Mouse (Mus musculus) embryonic facial prominence, embryonic 14.5 days (tissue): ENCODE data around the gene Smco4. TPM values are rescaled to one million over a fixed set of nuclear protein-coding genes. Genes with fewer than 3 reads are reported as not detected.

Experiments used
- ATAC-seq: fragments of 200-750 bp; cut with Nextera tagmentation; 2 replicates; pipeline ENCODE4 v1.8.0; 2017; ENCODE audit warnings: low read depth, moderate number of reproducible peaks, moderate TSS enrichment
- DNase-seq: peaks from one replicate; pipeline ENCODE4 v3.0.0-alpha.2; 2015; ENCODE audit warnings: low spot score
- H3K27ac ChIP-seq: fragments of 300-500 bp; sonication (generic); replicated peaks from 2 replicates; pipeline ENCODE4 v1.5.1; 2014; ENCODE audit warnings: low read depth, mild to moderate bottlenecking, low read length, moderate library complexity
- H3K27me3 ChIP-seq: fragments of 300-500 bp; sonication (generic); replicated peaks from 2 replicates; pipeline ENCODE4 v1.6.1; 2014; ENCODE audit warnings: low read length; ENCODE audit not compliant: control insufficient read depth, insufficient read depth
- H3K36me3 ChIP-seq: fragments of 300-500 bp; sonication (generic); 2 replicates; pipeline ENCODE4 v1.6.1; 2014; ENCODE audit warnings: low read length, mixed read lengths; ENCODE audit not compliant: control insufficient read depth, insufficient read depth
- H3K4me1 ChIP-seq: fragments of 300-500 bp; sonication (generic); 2 replicates; pipeline ENCODE4 v1.6.1; 2014; ENCODE audit warnings: antibody characterized with exemption, low read length; ENCODE audit not compliant: control insufficient read depth, insufficient read depth
- H3K4me2 ChIP-seq: fragments of 300-500 bp; sonication (generic); 2 replicates; pipeline ENCODE4 v1.6.1; 2014; ENCODE audit warnings: low read depth, mild to moderate bottlenecking, low read length, moderate library complexity, mixed read lengths
- H3K4me3 ChIP-seq: fragments of 300-500 bp; sonication (generic); 2 replicates; pipeline ENCODE4 v1.5.1; 2014; ENCODE audit warnings: low read depth, mild to moderate bottlenecking, low read length
- H3K9ac ChIP-seq: fragments of 300-500 bp; sonication (generic); 2 replicates; pipeline ENCODE4 v1.6.1; 2014; ENCODE audit warnings: low read depth, mild to moderate bottlenecking, low read length, moderate library complexity, mixed read lengths
- H3K9me3 ChIP-seq: fragments of 300-500 bp; sonication (generic); 2 replicates; pipeline ENCODE4 v1.6.1; 2016; ENCODE audit warnings: low read length; ENCODE audit not compliant: control insufficient read depth
- WGBS: fragments of 180-500 bp; shearing (Covaris S2); extraction: QIAGEN DNeasy Blood & Tissue Kit; methylation state at CpG from one replicate; pipeline ENCODE4 v1.1.7; 2014; 5-methylcytosine and 5-hydroxymethylcytosine counted together
- polyA plus RNA-seq: library from polyadenylated mRNA; unstranded; fragments of >200 nt; fragmentation: Nextera tagmentation; extraction: Ambion mirVana; gene quantifications from 2 replicates; pipeline ENCODE4 v1.2.1, GENCODE M21; 2014

Smco4 gene
- polyA plus RNA-seq, 1 experiment from 2014 or later = 7.3 TPM

DNA sequence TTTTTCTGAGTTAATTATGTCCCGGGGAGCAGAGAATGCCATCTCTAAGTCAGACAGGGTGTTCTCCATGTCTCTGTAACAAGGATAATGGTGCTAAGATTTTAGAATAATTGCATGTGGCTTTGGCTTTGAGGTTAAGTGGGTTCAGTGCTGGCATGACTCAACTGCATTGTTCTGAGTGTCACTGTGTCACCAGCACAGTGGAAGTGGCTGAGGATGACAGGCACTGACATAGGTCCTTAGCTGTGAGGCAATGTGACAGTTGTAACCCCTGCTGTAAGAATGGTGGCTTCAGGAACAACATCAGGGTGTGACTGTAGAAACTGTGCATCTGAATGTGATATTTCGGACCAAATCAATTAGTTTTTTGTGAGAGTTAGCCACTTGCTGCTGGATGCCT is 22.8 kb downstream of the Smco4 start:
- no peaks in the 10 kb centered on the region for H3K36me3 ChIP-seq
- no peaks in the 10 kb centered on the region for H3K27me3 ChIP-seq
- ATAC-seq (no peak), DNase-seq (no peak)
- H3K9ac ChIP-seq = no peak overlapping the region
- H3K4me3 ChIP-seq = no peak overlapping the region
- no peak overlapping the region for H3K4me2 ChIP-seq
- H3K4me1 ChIP-seq = peaks cover 8% of the 10 kb centered on the region
- H3K9me3 ChIP-seq = no peaks in the 10 kb centered on the region
- WGBS = 73% methylated on average over 2 of the region's 2 CpGs
- no peak overlapping the region for H3K27ac ChIP-seq

GRCm38 (mm10) chr9:15517979-15518378 is 24.7 kb downstream of the Smco4 start:
- WGBS = 59% methylated on average over 4 of the region's 4 CpGs
- no peaks in the 10 kb centered on the region for H3K36me3 ChIP-seq
- H3K4me1 ChIP-seq = peaks cover under 1% of the 10 kb centered on the region; the same call in 1 of the 2 replicates
- no peak overlapping the region for H3K4me3 ChIP-seq
- H3K27me3 ChIP-seq = no peaks in the 10 kb centered on the region
- H3K27ac ChIP-seq = no peak overlapping the region
- no peak overlapping the region for H3K4me2 ChIP-seq
- H3K9ac ChIP-seq = no peak overlapping the region
- no peak for ATAC-seq
- DNase-seq = no peak
- no peaks in the 10 kb centered on the region for H3K9me3 ChIP-seq

GRCm38 (mm10) chr9:15522348-15522747 is 29.1 kb downstream of the Smco4 start:
- Histone ChIP-seq H3K27me3 (no peaks in the 10 kb centered on the region), H3K4me2 (no peak overlapping the region), H3K4me1 (peaks cover 10% of the 10 kb centered on the region; the same call in 1 of the 2 replicates), H3K36me3 (no peaks in the 10 kb centered on the region), H3K9ac (no peak overlapping the region), H3K27ac (no peak overlapping the region), H3K4me3 (no peak overlapping the region), H3K9me3 (no peaks in the 10 kb centered on the region)
- ATAC-seq (no peak), DNase-seq (no peak)
- WGBS = 89% methylated on average over 10 of the region's 10 CpGs

DNA sequence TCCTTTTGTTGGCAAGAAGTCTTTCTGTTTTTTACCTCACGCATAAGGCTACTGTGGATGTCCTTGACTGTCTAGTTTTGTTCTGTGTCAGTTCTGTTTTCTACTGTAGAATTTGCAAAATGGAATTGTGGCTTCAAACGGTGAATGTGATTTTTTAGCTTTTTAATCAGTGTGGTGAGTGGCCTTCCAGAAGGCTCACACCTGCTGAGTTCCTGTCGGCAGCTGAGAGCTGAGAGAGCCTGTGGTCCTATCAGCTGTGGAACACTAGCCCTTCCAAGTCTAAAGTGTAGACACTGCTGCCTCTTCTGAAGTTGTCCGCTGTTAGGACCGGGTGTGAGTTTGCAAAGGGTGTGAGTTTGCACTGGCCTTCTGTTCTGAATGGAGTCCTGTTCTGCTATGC is 29.7 kb downstream of the Smco4 start:
- peak overlapping the region; percentile 31; the same call in 1 of the 2 replicates for H3K27ac ChIP-seq
- WGBS = 66% methylated on average over 5 of the region's 5 CpGs

DNA sequence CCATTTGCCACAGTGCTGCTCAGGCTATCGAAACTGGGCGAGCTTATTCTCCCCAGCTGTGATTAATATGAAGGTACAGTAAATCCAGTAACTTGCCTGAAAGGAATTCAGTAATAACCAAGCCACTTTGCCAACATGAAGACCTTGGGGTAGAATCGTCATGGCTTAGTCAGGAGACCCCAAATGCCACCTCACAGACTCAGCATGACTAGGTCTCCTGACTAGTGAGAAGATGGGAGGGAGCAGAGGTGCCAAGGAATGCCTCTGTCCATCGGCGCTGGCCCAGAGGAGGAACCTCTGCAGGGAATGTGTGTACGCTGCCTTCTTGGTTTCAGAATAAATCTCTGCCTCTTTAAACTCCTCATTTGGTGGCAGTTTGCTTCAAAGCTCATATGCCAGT is 30.4 kb downstream of the Smco4 start:
- 78% methylated on average over 6 of the region's 6 CpGs for WGBS
- Histone ChIP-seq H3K36me3 (no peaks in the 10 kb centered on the region), H3K4me1 (peaks cover 11% of the 10 kb centered on the region; the same call in 1 of the 2 replicates), H3K4me3 (no peak overlapping the region), H3K9ac (no peak overlapping the region), H3K27me3 (no peaks in the 10 kb centered on the region), H3K9me3 (no peaks in the 10 kb centered on the region), H3K4me2 (no peak overlapping the region), H3K27ac (no peak overlapping the region)
- ATAC-seq (no peak), DNase-seq (no peak)

More for the DNA sequence above, 29.7 kb downstream of the Smco4 start:
- no peaks in the 10 kb centered on the region for H3K27me3 ChIP-seq
- no peaks in the 10 kb centered on the region for H3K9me3 ChIP-seq
- no peak for DNase-seq
- no peaks in the 10 kb centered on the region for H3K36me3 ChIP-seq
- peaks cover 10% of the 10 kb centered on the region; the same call in 1 of the 2 replicates for H3K4me1 ChIP-seq
- no peak overlapping the region for H3K4me3 ChIP-seq
- no peak overlapping the region for H3K4me2 ChIP-seq
- no peak for ATAC-seq
- H3K9ac ChIP-seq = no peak overlapping the region

- H3K9ac ChIP-seq = no peak overlapping the region
- no peaks in the 10 kb centered on the region for H3K27me3 ChIP-seq
- ATAC-seq (no peak), DNase-seq (no peak)
- 47% methylated on average over 8 of the region's 8 CpGs for WGBS
- H3K4me3 ChIP-seq = no peak overlapping the region
- no peaks in the 10 kb centered on the region for H3K36me3 ChIP-seq
- no peak overlapping the region for H3K27ac ChIP-seq
- H3K4me2 ChIP-seq = no peak overlapping the region
- H3K4me1 ChIP-seq = peaks cover 19% of the 10 kb centered on the region; the same call in 1 of the 2 replicates
- no peaks in the 10 kb centered on the region for H3K9me3 ChIP-seq
Measured at GRCm38 (mm10) chr9:15525246-15525645, 32.0 kb downstream of the Smco4 start.

- no peak overlapping the region for H3K27ac ChIP-seq
- no peak overlapping the region for H3K9ac ChIP-seq
- H3K27me3 ChIP-seq = no peaks in the 10 kb centered on the region
- DNase-seq = no peak
- H3K4me3 ChIP-seq = no peak overlapping the region
- ATAC-seq = no peak
- no peaks in the 10 kb centered on the region for H3K9me3 ChIP-seq
- H3K4me2 ChIP-seq = no peak overlapping the region
- peaks cover 19% of the 10 kb centered on the region; the same call in 1 of the 2 replicates for H3K4me1 ChIP-seq
- WGBS = 50% methylated on average over 7 of the region's 7 CpGs
- H3K36me3 ChIP-seq = no peaks in the 10 kb centered on the region
Measured at GRCm38 (mm10) chr9:15526539-15526938, 33.3 kb downstream of the Smco4 start.

DNA sequence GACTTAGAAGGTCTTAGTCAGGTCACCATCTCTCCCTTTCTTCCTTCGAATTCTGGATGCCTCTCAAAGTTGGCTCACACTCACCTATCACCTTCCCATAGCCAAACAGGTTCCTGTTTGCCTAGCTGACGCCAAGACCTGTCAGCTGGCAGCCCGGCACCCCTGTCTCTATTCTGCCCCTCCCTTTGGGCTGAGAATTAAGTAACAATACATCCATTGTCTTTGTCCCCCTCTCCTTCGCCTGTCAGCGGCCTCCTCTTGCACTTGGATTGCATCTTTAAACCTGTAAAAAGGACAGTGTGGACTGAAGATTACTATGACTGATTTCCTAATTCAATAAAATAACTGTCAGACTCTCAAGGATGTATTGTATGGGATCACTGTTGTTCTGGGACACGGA is 34.6 kb downstream of the Smco4 start:
- no peak overlapping the region for H3K9ac ChIP-seq
- H3K27me3 ChIP-seq = no peaks in the 10 kb centered on the region
- H3K4me3 ChIP-seq = no peak overlapping the region
- 45% methylated on average over 6 of the region's 6 CpGs for WGBS
- no peak for DNase-seq
- no peak for ATAC-seq
- no peaks in the 10 kb centered on the region for H3K9me3 ChIP-seq
- peaks cover 19% of the 10 kb centered on the region; the same call in 1 of the 2 replicates for H3K4me1 ChIP-seq
- no peak overlapping the region for H3K27ac ChIP-seq
- no peaks in the 10 kb centered on the region for H3K36me3 ChIP-seq
- H3K4me2 ChIP-seq = no peak overlapping the region

DNA sequence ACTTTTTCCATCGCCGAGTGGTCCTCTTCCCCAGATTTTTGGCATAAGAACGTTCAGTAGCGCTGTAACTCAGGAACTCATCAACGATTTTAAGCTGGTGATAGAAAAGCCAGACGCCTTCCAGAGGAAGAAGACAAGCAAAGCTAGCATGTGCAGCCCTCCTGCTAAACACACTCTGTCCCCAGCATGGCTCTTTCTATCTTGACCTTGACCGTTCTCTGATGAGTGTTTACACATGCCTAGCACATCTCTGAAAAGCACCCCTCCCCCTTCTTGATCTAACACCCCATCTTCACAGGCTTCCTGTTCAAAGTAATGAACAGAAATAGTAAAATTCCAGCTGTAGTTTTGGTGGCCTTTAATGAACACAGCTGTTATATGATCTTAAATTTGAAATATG is 35.1 kb downstream of the Smco4 start:
- ATAC-seq (no peak), DNase-seq (no peak)
- peaks cover 19% of the 10 kb centered on the region; the same call in 1 of the 2 replicates for H3K4me1 ChIP-seq
- H3K27me3 ChIP-seq = no peaks in the 10 kb centered on the region
- H3K27ac ChIP-seq = no peak overlapping the region
- H3K4me2 ChIP-seq = no peak overlapping the region
- no peak overlapping the region for H3K4me3 ChIP-seq
- WGBS = 75% methylated on average over 7 of the region's 7 CpGs
- H3K9me3 ChIP-seq = no peaks in the 10 kb centered on the region
- H3K36me3 ChIP-seq = no peaks in the 10 kb centered on the region
- no peak overlapping the region for H3K9ac ChIP-seq
